18 mouse cellular contexts compared by ENCODE assay signal in the genomic region with DNA sequence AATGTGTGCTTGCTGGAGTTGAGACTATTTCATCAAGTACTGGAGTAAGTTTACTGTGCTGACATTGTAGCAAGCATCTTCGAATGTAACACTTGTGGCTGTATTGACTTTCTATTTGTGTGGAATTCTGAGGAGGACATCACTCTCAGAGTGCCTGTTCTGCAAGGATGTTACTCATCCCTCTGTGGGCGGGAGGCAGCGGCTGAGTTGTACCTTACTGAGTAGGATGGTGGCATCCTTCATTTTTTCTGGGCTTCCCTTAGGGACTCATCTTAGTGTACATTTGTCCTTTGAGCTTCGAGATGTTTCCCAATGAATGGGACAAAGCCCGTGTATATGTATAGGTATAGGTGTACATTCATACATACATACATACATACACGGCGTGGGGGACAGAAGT. TPM values are rescaled to one million over a fixed set of nuclear protein-coding genes. Genes with fewer than 3 reads are reported as not detected.
"Had no signal": no experiment of that assay in that cellular context is flagged by ENCODE, and none has a peak within 500 bp of the region (broad histone marks: within the 10 kb centered on the region; RNA-seq: fewer than 3 reads in every experiment).

No protein-coding gene starts in this region.

- H3K9me3 ChIP-seq: limb, embryonic 12.5 days; liver, embryonic 13.5 days; lung, embryonic 15.5 days; midbrain, embryonic 12.5 days; neural tube, embryonic 13.5 days; stomach, embryonic 15.5 days had no signal

- H3K27ac ChIP-seq: layer of hippocampus, adult 2 months; limb, embryonic 12.5 days; liver, embryonic 13.5 days; lung, embryonic 15.5 days; macrophage; midbrain, embryonic 12.5 days; neural tube, embryonic 13.5 days; stomach, embryonic 15.5 days had no signal

- H3K4me3 ChIP-seq: layer of hippocampus, adult 2 months; liver, embryonic 13.5 days; megakaryocyte, embryonic 14.5 days had no signal

- H3K4me1 ChIP-seq: liver, embryonic 13.5 days had no signal

- H3K36me3 ChIP-seq: limb, embryonic 12.5 days; liver, embryonic 13.5 days; lung, embryonic 15.5 days; midbrain, embryonic 12.5 days; neural tube, embryonic 13.5 days; stomach, embryonic 15.5 days had no signal

- DNase-seq: kidney, adult 18-20 months; kidney, postnatal 10 days; kidney, postnatal 4 days; liver; liver, embryonic 13.5 days; liver, postnatal 0 days; lung, postnatal 14 days; spleen, adult 18-20 months; thymus, postnatal 36 days had no signal

RNA-seq across cellular contexts. Expression of a gene that starts 1.1 kb away (rescaled TPM):
- polyA plus RNA-seq: intestine, embryonic 14.5 days; macrophage had no signal
